Mouse (Mus musculus): ENCODE measurements at regions not wholly inside any gene's neighbourhood (a gene's known extent, or its start where the extent isn't known, plus 50 kb on each side); places are given as distances from the start of the nearest gene placed in this dataset.

GRCm38 (mm10) chr9:52241577-52241976 lies 73.2 kb upstream of the Zc3h12c start:
- no peak for DNase-seq (ENCODE audit: extremely low spot score, low spot score)

GRCm38 (mm10) chr9:52240585-52241320 lies 72.4 kb upstream of the Zc3h12c start:
- no peak for DNase-seq (ENCODE audit: extremely low spot score, low spot score)

- DNase-seq (ENCODE audit: extremely low spot score, low spot score): no peak
These were observed 66.4 kb upstream of the Zc3h12c start for GRCm38 (mm10) chr9:52234775-52235174.

GRCm38 (mm10) chr9:52229589-52229988 lies 61.2 kb upstream of the Zc3h12c start:
- no peak for DNase-seq (ENCODE audit: extremely low spot score, low spot score)

GRCm38 (mm10) chr9:52225646-52226045 lies 57.3 kb upstream of the Zc3h12c start:
- peak; percentile 17 for DNase-seq (ENCODE audit: extremely low spot score, low spot score)

- peak; percentile 42 for DNase-seq (ENCODE audit: extremely low spot score, low spot score)
These were observed 55.2 kb upstream of the Zc3h12c start for GRCm38 (mm10) chr9:52223509-52224113.

All from neural tube, embryonic 10.5 days (tissue).